Mouse (Mus musculus) CH12F3 (cell line): ENCODE results near the gene Eps8.

ENCODE experiments used
- in situ Hi-C: fragments of 300-500 bp; cut with MboI; formaldehyde crosslinking; loops from 2 replicates; pipeline ENCODE4 v1.14.3; 2020; ENCODE audit warnings: low sequenced_read_pairs

The Eps8 gene

GRCm38 (mm10) chr6:137437486-137437885 is 217.2 kb downstream of the Eps8 start:
- in situ Hi-C loops = no loop called here

- in situ Hi-C loops = no loop called here
Observed at GRCm38 (mm10) chr6:137433521-137434137, 221.0 kb downstream of the Eps8 start.
